Mouse (Mus musculus): Measurements from ENCODE around the gene ccdc198.

The ccdc198 gene

DNA sequence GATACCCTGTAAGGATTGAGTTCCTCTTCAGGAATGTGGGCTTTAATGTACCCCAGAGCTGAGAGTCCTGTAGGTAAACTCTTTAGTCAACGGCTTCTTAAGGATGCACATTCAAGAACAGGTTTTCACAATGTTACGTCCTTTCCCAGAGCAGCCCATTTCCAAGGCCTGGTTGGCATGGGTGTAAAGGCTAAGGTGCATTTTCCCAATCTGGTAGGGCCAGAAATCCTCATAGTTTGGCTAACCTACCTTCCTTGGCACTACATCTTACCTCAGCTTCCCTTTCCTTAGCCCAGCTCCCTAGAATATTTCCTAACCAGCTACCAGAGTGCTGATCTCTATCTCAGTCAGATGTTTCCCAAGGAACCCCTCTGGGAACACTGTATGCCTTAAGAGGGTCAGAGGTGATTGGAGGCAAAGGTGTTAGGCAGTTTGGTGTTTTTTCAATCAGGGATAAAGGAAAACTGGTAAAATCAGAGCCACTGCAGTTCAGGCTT lies 48.2 kb downstream of the ccdc198 start:
- no peak for DNase-seq (ENCODE audit: low spot score in 2 of 2)

DNA sequence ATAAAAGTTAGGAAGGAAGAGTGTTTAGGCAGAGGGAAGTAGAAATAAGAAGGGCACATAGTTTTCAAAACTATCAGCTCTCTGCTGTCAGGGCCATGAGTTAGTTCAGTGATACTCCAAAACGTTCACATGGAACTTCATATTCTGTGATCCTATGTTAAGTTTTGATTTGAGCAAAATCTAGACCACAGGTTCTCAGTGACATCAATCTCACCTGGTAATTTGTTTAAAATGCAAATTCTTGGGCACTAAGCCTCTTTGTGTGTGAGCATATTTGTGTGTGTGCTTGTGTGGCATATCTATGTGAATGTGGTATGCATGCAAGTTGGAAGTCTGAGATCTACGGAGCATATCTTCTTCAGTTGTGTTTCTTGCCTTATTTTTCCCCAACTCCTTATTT lies 59.0 kb downstream of the ccdc198 start:
- no peak for DNase-seq (ENCODE audit: low spot score in 2 of 2)

DNA sequence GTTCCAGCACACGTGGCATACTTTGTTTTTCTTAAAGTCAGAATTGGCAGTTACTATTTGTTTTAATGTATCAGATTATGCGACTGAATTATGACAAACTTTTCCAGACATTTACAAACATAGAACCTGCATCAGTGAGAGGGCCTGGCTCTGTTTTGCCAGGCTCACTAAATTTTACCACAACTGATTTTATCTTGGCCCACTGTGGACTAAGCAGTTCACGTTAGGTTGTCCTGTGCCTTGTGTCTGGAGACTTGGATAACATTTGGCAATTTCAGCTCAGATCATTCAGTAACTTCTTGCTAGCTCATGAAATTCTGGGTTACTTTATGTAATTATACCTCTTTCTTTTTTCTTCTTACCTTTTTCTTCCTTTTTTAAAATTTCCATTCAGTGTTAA lies 65.5 kb downstream of the ccdc198 start:
- DNase-seq (ENCODE audit: low spot score in 2 of 2): no peak

DNA sequence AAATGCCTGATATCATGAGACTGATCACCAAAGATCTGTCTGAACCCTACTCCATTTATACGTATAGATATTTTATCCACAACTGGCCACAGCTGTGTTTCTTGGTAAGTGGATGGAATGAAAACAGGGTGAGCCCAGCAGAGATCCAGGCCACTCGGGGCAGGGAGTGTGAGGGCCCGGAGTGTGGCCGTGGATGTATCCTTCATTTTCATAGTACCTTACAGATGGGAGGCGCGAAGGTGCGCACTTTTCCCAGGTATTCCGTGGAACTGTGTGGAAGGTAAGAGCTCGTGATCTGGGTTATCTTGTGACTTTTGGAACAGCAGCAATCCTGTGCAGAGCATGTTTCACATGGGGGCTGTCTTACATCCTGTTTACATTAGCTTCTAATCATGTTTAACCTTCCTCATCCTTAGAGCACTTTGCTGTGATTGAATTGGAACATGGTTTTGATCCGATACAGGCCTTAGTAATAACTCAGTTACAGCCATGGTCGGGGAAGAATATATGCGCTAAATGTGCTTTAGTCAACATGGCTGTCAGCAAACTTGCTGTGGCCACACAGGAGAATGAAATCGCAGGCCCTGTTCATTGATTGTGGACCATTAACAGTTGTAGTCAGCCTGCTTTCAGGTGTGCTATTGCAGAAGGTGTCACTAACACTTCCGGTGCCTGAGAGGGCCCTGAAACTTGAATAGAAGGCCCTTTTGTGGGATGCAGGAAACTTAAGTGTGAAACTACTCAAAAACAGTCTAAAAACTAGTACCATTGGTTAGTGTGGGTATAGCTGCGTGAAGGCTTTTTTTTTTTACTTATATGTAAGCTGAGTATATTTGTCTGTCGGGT lies 71.8 kb downstream of the ccdc198 start:
- no peak for DNase-seq (ENCODE audit: low spot score in 2 of 2)

DNA sequence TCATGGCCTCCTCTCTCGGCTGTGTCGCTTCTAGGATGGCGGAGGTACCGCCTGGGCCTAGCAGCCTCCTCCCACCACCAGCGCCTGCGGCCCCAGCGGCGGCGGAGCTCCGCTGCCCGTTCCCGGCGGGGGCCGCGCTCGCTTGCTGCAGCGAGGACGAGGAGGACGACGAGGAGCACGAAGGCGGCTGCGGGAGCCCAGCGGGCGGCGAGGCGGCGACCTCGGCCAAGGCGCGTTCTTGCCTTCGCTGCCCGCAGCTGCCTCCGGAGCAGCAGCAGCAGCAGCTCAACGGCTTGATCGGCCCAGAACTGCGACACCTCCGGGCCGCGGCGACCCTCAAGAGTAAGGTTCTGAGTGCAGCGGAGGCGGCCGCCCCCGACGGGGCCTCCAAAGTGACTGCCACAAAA lies 72.7 kb downstream of the ccdc198 start:
- peak; percentile 8 to 19 for DNase-seq (ENCODE audit: low spot score in 2 of 2)

DNA sequence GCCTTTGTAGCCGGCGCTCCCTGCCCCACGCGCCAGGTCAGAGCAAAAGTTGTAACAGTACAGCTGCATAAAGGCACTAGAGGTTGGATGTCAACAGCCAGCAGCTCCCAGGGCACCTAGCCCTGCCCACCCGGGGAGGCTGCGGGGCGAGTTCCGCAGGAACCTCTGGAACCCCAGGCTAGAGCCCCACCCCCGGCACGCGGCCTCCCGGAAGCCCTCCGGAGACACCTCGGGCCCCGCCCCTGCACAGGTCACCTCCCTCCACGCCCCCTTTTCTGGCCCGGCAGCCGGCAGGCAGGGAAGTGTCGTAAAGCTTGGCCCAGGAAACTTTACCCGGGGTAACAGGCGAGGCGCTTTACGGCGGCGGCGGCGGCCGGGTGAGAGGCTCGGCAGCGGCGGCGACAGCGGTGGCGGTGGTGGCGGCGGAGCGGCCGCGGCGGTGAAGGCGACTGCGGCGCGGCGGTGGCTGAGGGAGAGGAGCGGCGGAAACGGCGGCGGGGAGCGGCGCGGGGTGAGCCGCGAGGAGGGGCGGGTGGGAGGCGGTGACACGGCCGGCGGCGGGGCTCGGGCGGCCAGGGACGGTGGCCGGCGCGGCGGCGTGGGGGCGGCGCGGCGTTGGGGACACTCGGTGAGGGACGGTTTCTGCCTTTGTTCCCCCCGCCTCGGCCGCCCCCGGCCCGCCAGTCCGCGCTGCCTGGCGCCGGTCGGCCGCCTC lies 73.2 kb downstream of the ccdc198 start, which contains the start of gene Naa30:
Gene Naa30, plus strand, starts transcription at position 360 of the 715 bp plus-strand sequence.
- DNase-seq (ENCODE audit: low spot score in 2 of 2): peak; percentile 98 to 99

DNA sequence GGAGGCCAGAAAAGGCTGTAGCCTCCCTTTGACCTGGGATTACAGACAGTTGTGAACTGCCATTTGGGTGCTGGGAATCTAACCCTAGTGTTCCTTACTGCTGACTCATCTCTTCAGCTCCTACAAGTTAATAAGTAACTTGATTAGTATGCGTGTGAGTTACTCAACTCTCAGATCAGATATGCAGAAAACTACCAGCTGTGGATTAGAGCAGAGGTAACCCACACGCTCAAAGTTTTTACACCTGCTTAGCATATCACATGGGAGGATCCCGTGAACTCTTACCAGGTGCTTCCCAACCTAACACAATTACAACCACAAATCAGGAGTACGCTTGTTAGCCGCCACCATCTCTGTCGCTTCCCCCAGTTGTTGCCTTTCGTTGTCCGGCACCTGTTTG lies 74.0 kb downstream of the ccdc198 start:
- DNase-seq (ENCODE audit: low spot score in 2 of 2): no peak
